Mouse (Mus musculus): ENCODE measurements around the gene Hist1h2bh.
"Not testable (repeated sequence)": the region's sequence is repeated elsewhere in the genome, so short reads cannot be mapped to it uniquely, and the experiment has no call there.

Hist1h2bh gene

DNA sequence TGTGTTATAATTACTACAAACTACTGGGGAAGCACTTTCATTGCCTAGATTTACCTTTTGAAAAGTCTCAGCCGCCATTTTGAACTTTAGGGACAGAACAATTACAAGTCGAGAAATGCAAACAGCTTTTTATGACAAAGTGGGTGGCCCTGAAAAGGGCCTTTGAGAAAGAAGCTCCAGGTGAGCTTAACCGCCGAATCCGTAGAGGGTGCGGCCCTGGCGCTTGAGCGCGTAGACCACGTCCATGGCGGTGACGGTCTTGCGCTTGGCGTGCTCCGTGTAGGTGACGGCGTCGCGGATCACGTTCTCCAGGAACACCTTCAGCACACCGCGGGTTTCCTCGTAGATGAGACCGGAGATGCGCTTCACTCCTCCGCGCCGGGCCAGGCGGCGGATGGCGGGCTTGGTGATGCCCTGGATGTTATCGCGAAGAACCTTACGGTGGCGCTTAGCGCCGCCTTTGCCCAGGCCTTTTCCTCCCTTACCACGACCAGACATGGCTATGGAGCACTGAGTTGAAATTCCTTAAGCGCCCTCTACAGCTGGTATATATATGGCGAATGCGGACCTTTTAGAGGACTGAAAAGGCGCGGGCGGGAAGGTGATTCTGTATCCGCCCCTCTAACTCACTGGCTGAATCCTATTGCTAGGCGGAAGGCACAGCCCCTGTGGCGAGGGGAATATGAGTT is 8.1 kb upstream of the Hist1h2bh start, which contains the start of gene Hist1h4f:
Gene Hist1h4f (minus strand): TSS at position 503 of the 689 bp plus-strand sequence.
- DNase-seq: peak; percentile 77 to 88

DNA sequence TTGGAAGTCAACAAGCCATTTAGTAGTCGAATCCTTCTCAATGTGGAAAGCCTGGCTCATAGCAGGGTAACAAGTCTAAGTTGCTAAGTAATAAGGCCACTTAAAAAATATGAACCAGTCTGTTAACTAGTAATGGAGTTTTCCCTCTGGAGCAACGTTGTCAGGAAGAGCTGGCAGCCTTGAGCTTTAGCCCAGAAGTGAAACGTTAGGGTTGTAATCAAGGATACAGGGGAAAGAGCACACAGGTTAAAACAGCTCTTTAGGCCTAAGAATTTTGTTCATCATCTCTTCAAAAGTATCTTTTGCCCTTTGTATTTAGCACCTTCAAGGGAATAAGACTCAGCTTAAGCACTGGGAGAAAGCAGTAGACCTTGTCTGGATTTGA is 7.6 kb upstream of the Hist1h2bh start:
- no peak for DNase-seq

DNA sequence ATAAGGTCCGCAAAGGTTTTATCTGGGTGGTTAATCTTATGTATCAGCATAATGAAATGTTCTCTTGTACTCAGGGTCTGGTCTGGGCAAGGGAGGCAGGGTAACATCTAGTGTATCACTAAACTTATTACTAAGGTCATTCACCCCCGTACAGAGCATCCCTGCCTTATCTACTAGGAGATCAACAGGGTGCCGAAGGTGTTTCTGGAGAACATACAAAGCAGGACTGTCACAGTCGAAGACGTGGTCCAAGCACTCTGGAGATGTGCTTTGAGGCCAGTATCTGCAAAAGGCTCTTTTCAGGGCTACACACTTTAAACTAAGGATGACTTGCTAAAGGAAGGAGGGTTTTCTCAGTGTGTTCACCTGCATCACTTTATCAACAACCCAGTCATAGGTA is 3.5 kb upstream of the Hist1h2bh start:
- DNase-seq: no peak

DNA sequence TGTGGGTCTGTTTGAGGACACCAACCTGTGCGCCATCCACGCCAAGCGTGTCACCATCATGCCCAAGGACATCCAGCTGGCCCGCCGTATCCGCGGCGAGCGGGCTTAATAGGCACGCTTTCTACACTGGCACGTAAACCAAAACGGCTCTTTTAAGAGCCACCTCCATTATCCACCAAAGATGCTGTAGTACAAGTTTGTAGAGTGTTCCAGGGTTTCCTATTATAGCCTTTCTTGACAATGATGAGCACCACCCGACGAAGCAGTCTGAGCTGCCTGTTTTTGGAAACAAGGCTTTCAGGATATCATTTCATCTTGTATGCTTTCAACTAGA is 1.6 kb upstream of the Hist1h2bh start:
- DNase-seq: not testable (repeated sequence)

DNA sequence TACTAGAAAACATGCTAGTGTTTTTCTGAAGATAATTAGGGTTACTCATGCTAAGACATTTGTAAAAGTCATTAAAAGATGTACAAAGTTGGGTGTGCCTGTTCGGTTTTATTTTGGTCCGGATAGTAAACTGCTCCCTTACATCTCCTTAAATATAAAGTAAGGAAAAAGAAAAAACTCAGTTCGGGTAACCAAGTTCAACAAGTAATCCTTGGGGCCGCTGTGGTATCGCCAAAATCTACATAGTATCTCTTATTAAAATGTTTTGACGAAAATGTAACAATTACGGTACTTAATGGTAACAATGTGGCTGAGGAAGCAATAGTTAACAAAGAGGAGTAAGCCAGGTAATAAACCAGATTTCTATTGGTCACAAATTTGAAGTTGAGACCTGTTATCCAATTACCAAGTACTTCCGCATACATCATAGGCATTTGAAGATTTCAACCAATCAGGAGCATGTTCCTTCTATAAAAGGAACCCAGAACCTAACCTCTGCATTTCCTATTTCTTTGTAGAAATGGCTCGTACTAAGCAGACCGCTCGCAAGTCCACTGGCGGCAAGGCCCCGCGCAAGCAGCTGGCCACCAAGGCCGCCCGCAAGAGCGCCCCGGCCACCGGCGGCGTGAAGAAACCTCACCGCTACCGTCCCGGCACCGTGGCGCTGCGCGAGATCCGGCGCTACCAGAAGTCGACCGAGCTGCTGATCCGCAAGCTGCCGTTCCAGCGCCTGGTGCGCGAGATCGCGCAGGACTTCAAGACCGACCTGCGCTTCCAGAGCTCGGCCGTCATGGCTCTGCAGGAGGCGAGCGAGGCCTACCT is 984 bp upstream of the Hist1h2bh start, which contains the start of gene Hist1h3f:
Gene Hist1h3f (plus strand): TSS at position 88 of the 822 bp plus-strand sequence.
- peak; percentile 55 to 72 for DNase-seq

DNA sequence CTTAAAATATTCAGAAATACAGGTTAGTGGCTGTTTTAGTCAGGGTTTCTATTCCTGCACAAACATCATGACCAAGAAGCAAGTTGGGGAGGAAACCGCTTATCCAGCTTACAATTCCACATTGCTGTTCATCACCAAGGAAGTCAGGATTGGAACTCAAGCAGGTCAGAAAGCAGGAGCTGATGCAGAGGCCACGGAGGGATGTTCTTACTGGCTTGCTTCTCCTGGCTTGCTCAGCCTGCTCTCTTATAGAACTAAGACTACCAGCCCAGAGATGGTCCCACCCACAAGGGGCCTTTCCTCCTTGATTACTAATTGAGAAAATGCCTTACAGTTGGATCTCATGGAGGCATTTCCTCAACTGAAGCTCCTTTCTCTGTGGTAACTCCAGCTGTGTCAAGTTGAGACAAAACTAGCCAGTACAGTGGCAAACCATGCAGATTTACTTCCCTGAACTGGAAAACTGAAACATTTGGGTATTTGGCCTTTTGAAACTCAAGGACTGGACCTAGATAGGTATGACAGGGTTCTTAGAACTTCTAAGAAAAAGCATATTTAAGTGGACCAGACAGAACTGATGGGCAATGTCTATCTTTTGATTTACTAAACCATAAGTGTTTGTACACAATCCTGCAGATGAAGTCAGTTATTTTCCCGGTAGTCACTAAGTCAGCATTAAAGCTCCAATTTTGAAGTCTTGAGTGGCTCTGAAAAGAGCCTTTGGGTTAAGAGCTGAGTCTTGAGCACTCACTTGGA is 789 bp downstream of the Hist1h2bh start:
- DNase-seq: not testable (repeated sequence)

DNA sequence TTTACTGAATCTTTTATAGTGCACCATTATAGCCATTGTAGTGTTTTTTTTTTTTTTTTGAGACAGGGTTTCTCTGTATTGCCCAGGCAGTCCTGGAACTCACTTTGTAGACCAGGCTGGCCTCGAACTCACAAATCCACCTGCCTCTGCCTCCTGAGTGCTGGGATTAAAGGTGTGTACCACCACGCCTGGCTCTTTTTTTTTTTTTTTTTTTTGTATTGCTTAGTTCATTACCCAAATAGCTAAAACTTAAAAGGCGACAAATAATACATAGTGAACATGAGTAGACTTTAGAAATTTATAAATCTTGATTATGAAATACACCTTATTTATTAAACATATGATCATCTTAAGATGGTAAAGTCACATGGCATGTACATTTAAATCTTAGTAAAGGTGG is 1.7 kb downstream of the Hist1h2bh start:
- DNase-seq: no peak

DNA sequence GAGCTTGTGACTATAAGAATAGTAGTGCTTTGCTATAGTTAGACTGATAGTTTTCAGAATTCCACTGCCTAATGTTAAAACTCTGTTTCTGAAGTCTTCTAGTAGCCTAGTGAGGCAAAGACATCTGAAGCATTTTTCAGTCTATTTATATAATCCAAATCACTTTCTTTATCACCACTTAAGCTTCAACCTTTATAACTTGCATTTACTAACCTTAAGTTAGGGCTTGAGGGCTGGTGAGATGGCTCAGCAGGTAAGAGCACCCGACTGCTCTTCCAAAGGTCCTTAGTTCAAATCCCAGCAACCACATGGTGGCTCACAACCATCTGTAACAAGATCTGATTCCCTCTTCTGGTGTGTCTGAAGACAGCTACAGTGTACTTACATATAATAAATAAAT is 3.4 kb downstream of the Hist1h2bh start:
- DNase-seq: not testable (repeated sequence)

DNA sequence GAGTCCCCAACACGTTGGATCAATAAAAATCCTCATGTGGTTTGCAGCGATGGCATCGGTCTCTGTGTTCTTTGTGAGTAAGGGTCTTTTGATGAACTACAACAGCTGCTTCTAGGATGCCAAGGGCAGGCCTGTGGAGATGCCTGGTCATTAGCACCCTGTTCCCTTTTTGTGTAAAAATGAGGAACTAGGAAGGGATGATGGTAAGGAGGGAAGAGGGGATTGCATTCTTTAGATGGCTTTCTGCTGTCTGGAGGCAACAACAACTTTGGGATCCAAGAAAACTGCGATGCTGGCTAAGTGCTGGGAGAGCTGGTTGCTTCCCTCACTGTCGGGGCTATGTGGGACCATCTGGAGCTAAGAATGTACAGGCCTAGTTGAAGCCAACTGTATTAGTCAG is 4.9 kb downstream of the Hist1h2bh start:
- DNase-seq: no peak

DNA sequence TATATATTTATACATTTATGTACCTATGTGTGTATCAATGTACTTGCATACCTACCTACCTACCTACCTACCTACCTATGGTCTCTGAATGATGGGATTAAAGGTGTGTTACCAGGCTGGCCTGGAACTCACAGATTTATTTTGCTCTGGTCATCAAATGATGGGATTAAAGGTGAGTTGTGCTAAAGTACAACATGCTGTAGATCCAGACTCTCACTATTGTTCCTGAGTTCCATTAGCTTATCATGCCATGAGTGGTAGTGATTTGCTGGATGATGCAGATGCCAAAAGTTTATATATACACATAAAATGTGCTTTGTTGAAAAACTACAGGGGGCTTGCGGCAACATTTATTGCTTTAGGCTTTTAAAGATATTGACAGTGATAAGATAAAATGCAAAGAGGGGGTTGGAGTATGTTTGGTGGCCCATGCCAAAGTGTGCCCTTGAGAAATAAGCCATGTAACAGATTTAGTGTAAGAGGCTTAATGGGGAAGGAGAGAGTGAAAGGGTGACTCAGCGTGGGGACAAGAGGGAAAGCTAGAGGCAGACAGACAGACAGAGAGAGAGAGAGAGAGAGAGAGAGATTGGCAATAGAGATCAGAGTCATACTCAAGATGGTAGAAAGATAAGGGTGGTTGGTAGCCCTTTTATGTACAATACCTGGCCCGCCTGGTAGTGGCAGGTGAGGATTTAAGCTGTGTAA is 6.0 kb downstream of the Hist1h2bh start:
- DNase-seq: no peak

DNA sequence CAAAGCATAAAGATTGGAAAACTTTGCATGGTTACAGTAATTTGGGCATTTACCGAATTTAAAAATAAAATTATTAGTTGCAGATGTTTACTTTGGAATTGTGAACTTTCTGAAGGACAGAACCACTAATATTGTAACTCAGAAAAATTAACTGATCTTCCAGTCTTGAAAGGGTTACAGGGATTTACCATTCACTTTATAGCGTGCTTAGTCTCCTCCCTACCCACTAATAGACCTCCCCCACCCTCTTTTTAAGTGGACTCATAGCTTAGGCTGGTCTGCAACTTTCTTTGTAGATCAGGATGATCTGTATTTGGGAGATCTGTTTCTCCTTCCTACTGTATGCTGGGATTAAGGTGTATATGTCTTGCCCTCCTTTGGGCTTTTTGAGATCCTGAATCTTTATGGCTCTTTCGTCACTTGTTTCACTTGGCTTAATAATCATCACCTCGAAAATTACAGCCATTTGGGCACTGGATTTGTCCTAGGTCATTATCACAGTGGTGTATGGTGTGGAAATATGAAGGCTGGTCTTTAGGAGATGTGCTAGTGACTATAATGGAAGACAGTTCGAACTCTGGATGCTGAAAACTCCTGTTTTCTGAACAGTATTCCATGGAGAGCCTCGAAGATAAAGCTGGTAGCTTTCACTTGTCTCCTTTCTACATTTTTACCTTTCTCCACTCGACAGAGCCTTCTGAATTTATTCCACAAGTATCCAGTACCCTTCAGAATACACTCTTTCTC is 6.9 kb downstream of the Hist1h2bh start:
- no peak for DNase-seq

DNA sequence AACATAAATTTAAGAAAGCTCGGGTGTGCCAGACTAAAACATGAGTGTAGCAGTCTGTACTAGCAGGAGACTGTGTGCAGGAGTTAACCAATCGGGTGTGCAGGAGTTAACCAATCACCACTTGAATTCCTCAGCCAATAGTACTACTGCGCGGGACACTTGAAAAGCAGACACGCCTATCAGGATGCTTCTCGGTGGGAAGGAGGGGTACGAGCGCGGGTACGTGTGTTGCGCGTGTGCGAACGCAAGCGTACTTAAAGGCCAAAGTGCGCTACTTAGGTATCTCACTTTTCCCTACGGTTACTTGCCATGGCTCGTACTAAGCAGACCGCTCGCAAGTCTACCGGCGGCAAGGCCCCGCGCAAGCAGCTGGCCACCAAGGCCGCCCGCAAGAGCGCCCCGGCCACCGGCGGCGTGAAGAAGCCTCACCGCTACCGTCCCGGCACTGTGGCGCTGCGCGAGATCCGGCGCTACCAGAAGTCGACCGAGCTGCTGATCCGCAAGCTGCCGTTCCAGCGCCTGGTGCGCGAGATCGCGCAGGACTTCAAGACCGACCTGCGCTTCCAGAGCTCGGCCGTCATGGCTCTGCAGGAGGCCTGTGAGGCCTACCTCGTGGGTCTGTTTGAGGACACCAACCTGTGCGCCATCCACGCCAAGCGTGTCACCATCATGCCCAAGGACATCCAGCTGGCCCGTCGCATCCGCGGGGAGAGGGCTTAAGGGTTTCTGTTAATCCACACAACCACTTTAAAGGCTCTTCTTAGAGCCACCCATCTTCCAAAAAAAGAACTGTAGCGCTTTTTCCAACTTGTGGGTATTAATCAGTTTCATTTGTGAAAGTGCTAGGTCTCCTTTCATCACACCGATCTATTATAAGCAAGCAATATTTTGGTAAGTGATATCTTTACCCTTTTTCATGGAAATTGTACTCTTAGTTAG is 7.8 kb downstream of the Hist1h2bh start, which contains the start of gene Hist1h3g:
Gene Hist1h3g (plus strand): TSS at position 286 of the 939 bp plus-strand sequence.
- peak; percentile 79 to 92 for DNase-seq

DNA sequence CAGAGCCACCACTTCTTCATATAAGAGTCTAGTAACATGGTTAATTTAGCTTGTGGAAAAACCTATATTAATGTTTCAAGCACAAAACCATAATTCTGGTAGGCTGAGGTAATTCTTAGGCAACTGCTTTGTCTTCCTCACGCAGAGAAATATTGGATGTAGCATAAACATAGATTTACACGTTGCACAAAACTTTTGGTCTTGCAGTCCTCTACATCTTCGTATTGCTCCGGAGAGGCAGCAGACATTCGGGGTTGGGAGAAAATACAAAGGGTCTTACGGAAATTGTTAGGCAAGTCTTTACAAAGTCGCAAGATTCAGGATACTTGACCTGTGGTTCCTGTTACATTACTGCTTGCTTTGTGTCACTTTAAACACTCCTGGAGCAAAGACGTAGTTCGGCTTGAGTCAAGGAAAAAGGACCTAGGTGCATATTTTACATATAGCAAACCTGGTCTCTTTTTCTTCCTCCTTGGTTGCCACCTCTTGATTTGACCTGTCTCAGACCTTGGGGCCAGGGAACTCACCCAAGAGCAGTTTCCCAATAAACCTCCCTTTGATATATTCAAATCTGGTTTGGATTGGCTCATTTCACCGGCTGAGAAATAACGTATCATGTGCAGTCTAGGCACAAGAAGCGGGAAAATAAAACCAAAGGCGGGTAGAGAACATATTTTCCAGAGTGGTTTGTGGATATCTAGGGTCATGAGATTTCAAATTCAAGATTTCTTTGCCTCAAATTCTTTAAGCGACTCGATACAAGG is 8.6 kb downstream of the Hist1h2bh start:
- no peak for DNase-seq

DNA sequence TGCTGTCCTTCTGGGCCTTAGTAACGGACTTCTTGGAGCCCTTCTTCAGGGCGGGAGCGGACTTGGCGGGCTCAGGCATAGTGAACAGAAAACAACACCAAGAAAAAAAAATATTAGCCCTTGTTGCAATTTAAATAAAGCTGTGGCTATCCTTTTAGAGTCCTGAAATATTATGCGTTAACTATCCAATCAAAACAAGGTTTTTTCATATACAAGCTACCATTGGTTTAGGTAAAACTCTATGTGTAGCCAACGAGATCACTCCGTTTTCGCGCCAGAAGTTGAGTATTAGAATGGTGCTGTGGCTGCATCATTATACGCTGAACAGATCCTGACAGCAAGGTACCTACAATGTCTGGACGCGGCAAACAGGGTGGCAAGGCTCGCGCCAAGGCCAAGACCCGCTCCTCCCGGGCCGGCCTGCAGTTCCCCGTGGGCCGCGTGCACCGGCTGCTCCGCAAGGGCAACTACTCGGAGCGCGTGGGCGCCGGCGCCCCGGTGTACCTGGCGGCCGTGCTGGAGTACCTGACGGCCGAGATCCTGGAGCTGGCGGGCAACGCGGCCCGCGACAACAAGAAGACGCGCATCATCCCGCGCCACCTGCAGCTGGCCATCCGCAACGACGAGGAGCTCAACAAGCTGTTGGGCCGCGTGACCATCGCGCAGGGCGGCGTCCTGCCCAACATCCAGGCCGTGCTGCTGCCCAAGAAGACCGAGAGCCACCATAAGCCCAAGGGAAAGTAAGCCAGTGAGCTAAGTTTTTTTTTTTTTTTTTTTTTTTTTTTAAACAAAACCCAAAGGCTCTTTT is 9.4 kb downstream of the Hist1h2bh start, which contains the start of gene Hist1h2af:
Gene Hist1h2af (plus strand): TSS at position 347 of the 808 bp plus-strand sequence.
- DNase-seq: peak; percentile 38 to 69

DNA sequence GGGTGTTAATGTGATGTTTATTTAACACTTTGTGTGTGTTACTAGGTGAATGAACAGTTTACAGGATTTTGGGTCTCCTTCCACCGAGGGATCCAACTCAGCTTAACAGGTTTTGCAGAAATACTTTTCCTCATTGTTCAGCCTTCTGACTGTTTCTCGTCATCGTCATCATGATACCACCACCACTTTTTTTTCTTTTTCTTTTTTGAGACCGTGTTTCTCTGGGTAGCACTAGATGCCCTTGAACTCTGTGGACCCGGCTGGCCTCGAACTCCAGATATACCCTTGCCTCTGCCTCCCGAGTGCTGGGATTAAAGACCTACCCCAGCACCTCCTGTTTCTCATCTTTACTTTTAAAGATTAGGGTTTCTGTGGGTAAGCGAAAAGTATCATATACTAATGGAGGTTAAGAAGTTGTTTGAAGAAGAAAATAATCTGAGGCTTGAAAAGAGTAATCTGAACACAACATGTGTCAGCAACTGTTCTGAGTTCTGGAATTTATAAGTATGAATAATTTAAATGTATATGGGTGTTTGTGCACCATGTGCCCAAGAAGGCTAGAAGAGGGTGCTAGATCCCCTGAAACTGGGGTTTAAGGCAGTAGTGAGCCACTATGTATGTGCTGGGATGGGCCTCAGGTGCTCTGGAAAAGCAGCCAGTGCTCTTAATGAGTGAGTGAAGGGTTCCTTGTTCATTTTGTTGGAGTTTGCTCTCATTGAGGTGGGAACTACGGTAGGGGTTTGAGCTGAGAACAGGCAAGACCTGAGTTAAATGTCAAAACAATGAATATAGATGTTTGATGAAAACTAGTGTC is 10.7 kb downstream of the Hist1h2bh start:
- DNase-seq: no peak

DNA sequence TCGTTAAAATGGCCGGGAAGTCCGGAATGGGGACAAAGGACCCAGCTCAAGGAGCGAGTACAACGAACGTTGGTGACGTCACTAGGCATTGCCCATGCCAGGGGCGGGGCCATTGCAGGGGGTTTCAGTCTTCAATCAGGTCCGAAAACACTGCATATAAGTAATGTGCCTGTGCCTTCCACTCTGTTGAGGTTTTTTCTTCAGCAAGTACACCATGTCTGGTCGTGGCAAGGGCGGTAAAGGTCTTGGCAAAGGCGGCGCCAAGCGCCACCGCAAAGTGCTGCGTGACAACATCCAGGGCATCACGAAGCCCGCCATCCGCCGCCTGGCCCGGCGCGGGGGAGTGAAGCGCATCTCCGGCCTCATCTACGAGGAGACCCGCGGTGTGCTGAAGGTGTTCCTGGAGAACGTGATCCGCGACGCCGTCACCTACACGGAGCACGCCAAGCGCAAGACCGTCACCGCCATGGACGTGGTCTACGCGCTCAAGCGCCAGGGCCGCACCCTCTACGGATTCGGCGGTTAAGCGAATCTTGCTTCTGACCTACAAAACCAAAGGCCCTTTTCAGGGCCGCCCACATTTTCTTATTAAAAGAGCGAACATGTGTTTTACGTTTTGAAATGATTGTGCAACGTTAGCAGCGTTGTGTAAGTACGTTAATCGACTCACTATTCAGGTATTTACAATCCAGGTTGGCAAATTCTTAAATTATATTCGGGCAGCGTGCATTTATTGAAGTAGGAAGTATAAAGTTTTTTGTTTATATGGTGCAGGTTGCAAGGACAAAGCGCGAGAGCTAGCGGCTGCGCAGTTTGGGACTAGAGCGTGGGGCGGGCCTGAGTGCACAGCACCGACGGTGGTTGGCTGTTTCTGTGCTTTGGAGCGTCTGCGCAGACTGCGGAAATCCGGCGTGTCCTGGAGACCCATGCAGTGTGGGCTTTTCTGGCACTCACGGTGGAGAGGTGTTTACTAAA is 12.0 kb downstream of the Hist1h2bh start, which contains the start of gene Hist1h4h:
Gene Hist1h4h (plus strand): TSS at position 150 of the 975 bp plus-strand sequence.
- DNase-seq: peak; percentile 96 to 99
